Mouse (Mus musculus): ENCODE measurements around the gene Etaa1. TPM values are rescaled to one million over a fixed set of nuclear protein-coding genes. Genes with fewer than 3 reads are reported as not detected.
A peak's percentile ranks its signal among the peaks of the same experiment; 100 is the strongest.
"Not testable (repeated sequence)": the region's sequence is repeated elsewhere in the genome, so short reads cannot be mapped to it uniquely, and the experiment has no call there.

Etaa1 gene
- polyA plus RNA-seq (2016; fragmentation: Nextera tagmentation; extraction: Ambion mirVana), result 8.8 and 11.6 TPM in 2 replicates

DNA sequence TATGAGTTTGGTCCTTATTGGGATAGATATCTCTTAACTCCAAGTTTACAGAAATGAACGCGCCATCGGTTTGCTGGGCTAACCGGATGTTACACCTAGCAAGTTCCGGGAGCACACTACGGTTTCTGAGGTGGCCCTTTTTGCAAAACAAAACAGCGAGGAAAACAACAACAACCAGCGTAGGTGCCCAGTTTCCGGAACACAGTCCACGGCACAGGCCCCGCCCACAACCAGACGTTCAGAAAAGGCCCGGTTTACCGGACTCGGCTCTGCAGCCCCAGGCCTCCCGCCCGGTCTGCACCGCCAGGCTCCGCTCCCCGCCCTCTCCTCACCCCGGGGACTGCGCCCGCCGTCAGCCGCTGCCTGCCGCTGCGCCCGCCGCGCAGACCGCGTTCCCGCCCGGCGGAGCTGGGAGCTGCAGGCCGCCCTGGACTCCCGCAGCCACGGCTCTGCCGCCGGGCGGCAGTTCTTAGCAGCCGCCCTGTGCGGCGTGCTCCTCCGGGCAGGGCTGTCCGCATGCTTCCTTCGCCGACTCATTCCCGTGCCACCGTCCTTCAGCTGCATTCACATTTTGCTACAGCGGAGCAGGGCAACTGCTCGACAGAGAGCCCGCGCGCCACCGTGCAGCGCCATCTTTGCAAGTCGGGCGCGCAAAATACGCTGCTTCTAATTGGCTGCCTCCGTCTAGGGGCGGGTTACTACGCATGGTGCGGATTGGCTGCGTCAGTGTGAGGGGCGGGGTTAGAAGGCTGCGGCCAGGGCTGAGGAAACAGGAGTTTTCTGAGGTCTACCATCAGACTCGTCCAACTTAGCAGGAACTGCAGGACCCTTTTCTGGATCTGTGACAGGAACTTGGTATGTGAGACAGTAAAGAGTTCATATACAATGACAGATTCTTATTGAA lies at the start of gene Etaa1:
TSS of gene Etaa1 (minus strand) at position 645 of the 904 bp plus-strand sequence.
- Histone ChIP-seq H3K4me3 (peak within 1 kb of the TSS; percentile 99), H3K4me1 (no peaks in the 10 kb centered on the region), H3K36me3 (peaks cover 29% of the 10 kb centered on the region), H3K27me3 (ENCODE audit: insufficient read depth, poor library complexity, severe bottlenecking) (no peaks in the 10 kb centered on the region), H3K27ac (peak within 1 kb of the TSS; percentile 99), H3K9me3 (no peaks in the 10 kb centered on the region)
- DNase-seq (ENCODE audit: low spot score), result peak; percentile 97
- WGBS, result under 1% methylated on average over 69 of the region's 69 CpGs

DNA sequence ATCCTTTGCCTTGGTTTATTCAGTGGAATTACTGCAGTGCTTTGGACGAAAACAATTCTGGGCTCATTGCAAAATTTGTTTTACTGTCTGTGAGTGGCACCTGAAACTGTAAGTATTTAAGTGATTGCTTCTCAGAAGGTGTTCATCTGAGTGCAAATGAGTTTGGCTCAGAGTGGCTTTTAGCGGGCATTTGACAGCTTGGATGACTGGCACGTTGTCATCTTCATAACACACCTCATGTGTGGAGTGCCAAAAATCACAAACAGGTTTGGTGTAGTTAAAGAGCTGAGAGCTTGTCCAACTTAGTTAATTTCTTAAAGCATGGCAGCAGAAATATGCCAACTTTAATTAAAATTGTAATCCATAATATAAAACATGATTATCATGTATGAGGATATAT lies 40.5 kb upstream of the Etaa1 start:
- Histone ChIP-seq H3K9me3 (no peaks in the 10 kb centered on the region), H3K36me3 (no peaks in the 10 kb centered on the region), H3K4me1 (no peaks in the 10 kb centered on the region), H3K27ac (no peak overlapping the region), H3K4me3 (no peak overlapping the region), H3K27me3 (ENCODE audit: insufficient read depth, poor library complexity, severe bottlenecking) (no peaks in the 10 kb centered on the region)
- no peak for DNase-seq (ENCODE audit: low spot score)
- 81% methylated on average over 3 of the region's 3 CpGs for WGBS

DNA sequence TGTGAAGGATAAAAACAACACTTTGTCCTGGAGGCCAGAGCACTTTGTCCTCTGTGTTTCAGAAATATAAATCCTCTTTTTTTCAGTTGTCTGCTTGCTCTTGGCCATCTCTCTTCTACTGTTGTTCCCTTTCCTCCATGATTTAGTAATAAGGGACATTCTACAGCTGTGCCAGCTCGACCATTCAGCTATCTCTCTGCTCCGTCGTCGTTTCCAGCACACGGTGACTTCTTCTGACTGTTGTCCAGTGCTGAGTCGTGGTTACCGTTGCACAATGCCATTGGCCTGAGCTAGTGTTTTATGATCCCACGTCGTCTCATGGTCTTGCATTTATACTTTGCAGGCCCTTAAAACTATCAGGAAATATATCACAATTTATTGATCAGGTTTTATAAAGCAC lies 38.6 kb upstream of the Etaa1 start:
- Histone ChIP-seq H3K4me1 (no peaks in the 10 kb centered on the region), H3K27me3 (ENCODE audit: insufficient read depth, poor library complexity, severe bottlenecking) (no peaks in the 10 kb centered on the region), H3K9me3 (no peaks in the 10 kb centered on the region), H3K4me3 (no peak overlapping the region), H3K27ac (no peak overlapping the region), H3K36me3 (no peaks in the 10 kb centered on the region)
- DNase-seq (ENCODE audit: low spot score), result no peak
- WGBS, result 79% methylated on average over 9 of the region's 9 CpGs

DNA sequence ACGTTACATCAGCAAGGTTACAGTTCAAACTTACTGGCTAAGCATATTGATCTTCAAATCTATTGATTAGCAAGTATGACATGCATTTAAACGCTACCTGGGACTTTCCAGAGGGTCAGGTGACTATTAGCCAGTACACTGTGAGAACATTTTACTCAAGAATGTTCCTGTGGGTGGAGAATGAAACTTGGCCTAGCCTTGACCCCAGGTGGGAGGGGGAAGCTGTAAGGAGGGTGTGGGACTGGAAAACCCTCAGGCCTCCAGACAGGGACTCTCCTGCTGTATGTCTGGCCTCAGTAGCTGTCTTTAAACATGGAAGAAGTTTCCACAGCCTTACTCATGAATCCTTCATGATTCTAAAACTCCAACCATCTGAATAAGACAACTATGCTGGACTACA lies 29.7 kb upstream of the Etaa1 start:
- WGBS, result 85% methylated on average over 2 of the region's 2 CpGs
- 0 out of 2 replicates have a peak, but pooled peaks cover 3% of the 10 kb centered on the region for H3K4me1 ChIP-seq
- DNase-seq (ENCODE audit: low spot score), result no peak
- H3K27ac ChIP-seq, result no peak overlapping the region
- H3K4me3 ChIP-seq, result no peak overlapping the region
- no peaks in the 10 kb centered on the region for H3K9me3 ChIP-seq
- no peaks in the 10 kb centered on the region for H3K36me3 ChIP-seq
- no peaks in the 10 kb centered on the region for H3K27me3 ChIP-seq (ENCODE audit: insufficient read depth, poor library complexity, severe bottlenecking)

DNA sequence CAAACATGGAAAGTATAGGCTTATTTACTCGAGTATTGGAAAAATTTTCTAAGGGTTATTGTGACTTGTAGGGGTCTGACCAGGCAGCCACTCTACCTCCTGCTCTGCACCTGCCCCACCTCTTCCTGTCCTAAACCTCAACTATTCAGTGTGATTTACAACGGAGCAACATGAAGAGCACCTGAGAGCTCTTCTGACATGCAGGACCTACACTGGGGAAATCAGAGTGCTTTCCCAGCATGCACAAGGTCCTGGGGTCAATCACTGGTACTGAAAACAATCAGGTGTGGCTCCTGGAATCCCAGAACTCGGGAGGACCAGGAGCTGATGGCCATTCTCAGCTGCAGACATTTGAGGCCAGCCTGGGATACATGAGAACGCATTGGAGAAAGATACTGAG lies 27.6 kb upstream of the Etaa1 start:
- H3K36me3 ChIP-seq, result no peaks in the 10 kb centered on the region
- H3K27ac ChIP-seq, result no peak overlapping the region
- H3K4me1 ChIP-seq, result 0 out of 2 replicates have a peak, but pooled peaks cover 3% of the 10 kb centered on the region
- no peaks in the 10 kb centered on the region for H3K9me3 ChIP-seq
- 64% methylated on average over 4 of the region's 4 CpGs for WGBS
- DNase-seq (ENCODE audit: low spot score), result no peak
- H3K4me3 ChIP-seq, result no peak overlapping the region
- no peaks in the 10 kb centered on the region for H3K27me3 ChIP-seq (ENCODE audit: insufficient read depth, poor library complexity, severe bottlenecking)

DNA sequence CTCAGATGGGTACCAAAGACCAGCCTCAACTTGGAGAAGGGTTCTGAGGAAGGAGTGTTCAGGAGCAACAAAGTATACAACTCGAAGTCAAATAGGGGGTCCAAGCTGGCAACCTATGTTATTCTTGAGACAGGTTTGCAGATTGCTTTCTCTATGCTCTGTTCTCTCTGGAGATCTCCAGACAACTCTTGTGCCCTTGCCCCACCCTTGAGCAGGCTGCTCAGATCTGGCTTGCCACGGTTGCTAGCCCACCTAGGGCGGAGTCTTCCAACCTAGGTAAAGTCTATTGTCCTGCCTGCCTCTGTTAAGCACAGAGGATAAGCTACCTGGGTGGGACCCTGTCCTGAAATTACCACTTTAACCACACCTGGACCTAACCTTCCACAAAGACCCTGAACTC lies 21.9 kb upstream of the Etaa1 start:
- no peak overlapping the region for H3K4me3 ChIP-seq
- no peaks in the 10 kb centered on the region for H3K27me3 ChIP-seq (ENCODE audit: insufficient read depth, poor library complexity, severe bottlenecking)
- no peak for DNase-seq (ENCODE audit: low spot score)
- 77% methylated on average over 3 of the region's 3 CpGs for WGBS
- no peak overlapping the region for H3K27ac ChIP-seq
- no peaks in the 10 kb centered on the region for H3K4me1 ChIP-seq
- H3K36me3 ChIP-seq, result no peaks in the 10 kb centered on the region
- H3K9me3 ChIP-seq, result no peaks in the 10 kb centered on the region

DNA sequence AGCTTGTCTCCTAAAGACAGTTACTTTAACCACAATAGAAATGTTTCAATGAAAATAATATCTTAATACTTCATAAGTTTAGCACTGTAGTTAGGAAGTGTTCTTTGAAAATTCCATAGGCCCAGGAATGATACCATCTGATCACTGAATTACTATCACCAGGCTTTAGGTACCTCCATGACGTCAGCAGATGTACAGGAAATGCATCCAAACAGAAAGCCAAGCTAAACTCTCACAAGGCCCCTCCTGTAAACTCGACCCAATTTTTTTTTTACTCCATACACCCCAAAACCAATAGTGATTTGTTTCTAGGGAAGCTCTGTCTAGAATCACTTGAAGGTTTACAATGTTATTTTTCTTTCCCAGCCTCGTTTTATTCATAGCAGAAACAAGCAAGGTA lies 884 bp downstream of the Etaa1 start:
- no peak for DNase-seq (ENCODE audit: low spot score)

DNA sequence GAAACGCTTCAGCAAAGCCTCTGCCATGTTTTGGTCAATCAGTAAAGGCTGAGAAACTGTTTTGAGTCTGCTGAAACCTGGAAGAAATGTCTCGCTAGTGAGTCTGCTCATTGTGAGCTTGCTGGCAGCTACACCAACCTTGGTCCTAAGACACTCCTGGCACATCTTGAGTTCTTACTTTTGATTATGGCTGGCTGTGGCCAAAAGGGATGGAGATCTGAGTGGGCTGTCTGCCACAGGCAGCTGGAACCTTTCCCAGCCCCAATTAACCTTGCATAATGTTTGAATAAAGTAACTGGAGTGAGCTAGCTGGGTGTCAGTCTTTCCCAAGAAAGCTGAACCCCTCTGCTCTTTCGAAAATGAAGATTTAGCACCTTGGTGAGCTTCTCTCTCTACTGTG lies 2.3 kb downstream of the Etaa1 start:
- Histone ChIP-seq H3K4me3 (no peak overlapping the region), H3K27ac (no peak overlapping the region), H3K9me3 (no peaks in the 10 kb centered on the region), H3K36me3 (peaks cover 44% of the 10 kb centered on the region), H3K4me1 (no peaks in the 10 kb centered on the region), H3K27me3 (ENCODE audit: insufficient read depth, poor library complexity, severe bottlenecking) (no peaks in the 10 kb centered on the region)
- 93% methylated on average over 3 of the region's 3 CpGs for WGBS
- DNase-seq (ENCODE audit: low spot score), result no peak

More for the DNA sequence above, 884 bp downstream of the Etaa1 start:
- Histone ChIP-seq H3K27ac (peak overlapping the region; percentile 99), H3K27me3 (ENCODE audit: insufficient read depth, poor library complexity, severe bottlenecking) (no peaks in the 10 kb centered on the region), H3K9me3 (no peaks in the 10 kb centered on the region), H3K4me1 (no peaks in the 10 kb centered on the region), H3K36me3 (peaks cover 30% of the 10 kb centered on the region), H3K4me3 (peak overlapping the region; percentile 99)
- WGBS, result 2% methylated on average over 3 of the region's 3 CpGs

DNA sequence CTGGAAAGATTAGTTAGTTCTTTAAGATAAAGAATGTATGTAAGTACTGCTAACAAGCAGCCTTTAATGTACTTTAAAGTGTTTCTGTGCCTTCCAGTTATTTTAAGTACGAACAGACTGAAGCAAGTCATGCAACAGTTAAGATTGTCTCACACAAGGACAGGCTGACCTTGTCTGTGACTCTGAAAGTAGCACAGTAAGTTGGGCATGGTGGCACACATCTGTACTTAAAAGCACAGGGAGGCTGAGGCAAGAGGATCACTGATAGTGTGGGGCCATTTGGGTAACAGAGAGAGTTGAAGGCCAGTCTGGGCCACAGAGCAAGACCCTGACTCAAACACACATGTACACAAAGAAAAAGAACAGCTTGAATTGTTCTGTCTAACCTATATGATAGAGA lies 14.5 kb downstream of the Etaa1 start:
- WGBS, result 45% methylated on average over 1 of the region's 1 CpGs
- H3K36me3 ChIP-seq, result peaks cover 32% of the 10 kb centered on the region
- no peaks in the 10 kb centered on the region for H3K4me1 ChIP-seq
- DNase-seq (ENCODE audit: low spot score), result no peak
- no peak overlapping the region for H3K27ac ChIP-seq
- H3K4me3 ChIP-seq, result no peak overlapping the region
- H3K27me3 ChIP-seq (ENCODE audit: insufficient read depth, poor library complexity, severe bottlenecking), result no peaks in the 10 kb centered on the region
- H3K9me3 ChIP-seq, result no peaks in the 10 kb centered on the region

DNA sequence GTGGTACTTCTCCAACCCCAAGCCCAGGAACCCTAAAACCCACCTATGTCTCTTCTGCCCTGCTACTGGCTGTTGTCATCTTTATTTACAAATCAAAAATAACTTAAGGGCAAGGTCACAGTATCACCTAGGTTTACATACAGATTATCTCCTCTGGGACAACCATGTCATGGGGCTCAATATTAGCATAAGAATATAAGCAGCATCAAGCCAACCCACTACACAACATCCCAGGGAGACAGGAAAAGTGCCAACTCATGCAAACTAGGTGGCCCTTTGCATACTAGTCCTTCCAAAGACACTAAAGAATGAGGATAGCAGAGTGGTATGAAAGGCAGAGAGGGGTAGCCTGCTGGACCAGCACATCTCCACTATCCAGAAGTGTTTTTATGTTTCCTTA lies 15.7 kb downstream of the Etaa1 start:
- no peaks in the 10 kb centered on the region for H3K9me3 ChIP-seq
- H3K27me3 ChIP-seq (ENCODE audit: insufficient read depth, poor library complexity, severe bottlenecking), result no peaks in the 10 kb centered on the region
- no peak for DNase-seq (ENCODE audit: low spot score)
- no peaks in the 10 kb centered on the region for H3K4me1 ChIP-seq
- H3K36me3 ChIP-seq, result peaks cover 31% of the 10 kb centered on the region
- no peak overlapping the region for H3K4me3 ChIP-seq
- no peak overlapping the region for H3K27ac ChIP-seq

DNA sequence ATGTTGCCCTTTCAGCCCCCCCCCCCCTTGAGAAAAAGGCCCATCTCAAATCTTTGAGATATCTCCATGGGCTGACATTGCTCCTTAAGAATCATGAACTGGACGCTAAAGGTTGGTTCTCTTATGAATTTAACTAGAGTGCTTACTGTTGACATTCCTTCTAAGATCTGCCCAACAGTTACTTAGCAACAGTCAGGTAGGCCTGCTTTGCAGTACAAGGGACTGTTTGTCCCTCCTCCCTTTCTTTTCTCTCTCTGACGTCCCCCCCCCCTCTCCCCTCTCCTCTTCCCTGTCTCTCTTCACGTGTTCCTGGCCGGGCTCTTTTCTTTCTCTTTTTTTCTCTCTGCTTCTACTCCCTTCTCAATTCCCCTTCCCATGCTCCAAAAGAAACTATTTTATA lies 35.8 kb downstream of the Etaa1 start:
- no peaks in the 10 kb centered on the region for H3K36me3 ChIP-seq
- H3K4me1 ChIP-seq, result no peaks in the 10 kb centered on the region
- no peak overlapping the region for H3K4me3 ChIP-seq
- H3K27ac ChIP-seq, result no peak overlapping the region
- 77% methylated on average over 4 of the region's 4 CpGs for WGBS
- no peak for DNase-seq (ENCODE audit: low spot score)
- H3K27me3 ChIP-seq (ENCODE audit: insufficient read depth, poor library complexity, severe bottlenecking), result no peaks in the 10 kb centered on the region
- H3K9me3 ChIP-seq, result no peaks in the 10 kb centered on the region

DNA sequence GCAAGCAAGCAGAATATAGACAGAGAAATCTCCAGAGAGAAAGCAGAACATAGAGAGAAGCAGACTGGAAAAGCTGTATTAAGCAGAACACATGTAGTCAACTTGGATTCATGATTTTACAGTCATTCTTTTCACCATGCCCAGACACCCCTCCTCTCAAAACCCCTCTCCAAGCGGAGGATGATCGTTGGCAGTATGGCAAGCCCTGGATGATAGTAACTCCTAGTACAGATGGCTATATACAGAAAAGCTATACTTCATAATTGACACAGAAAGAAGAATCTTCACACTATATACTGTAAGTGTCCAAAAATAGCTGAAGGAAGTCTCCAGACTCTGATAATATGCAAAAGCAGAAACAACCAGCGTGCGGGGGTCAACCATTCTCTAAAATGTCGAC lies 36.6 kb downstream of the Etaa1 start:
- Histone ChIP-seq H3K9me3 (no peaks in the 10 kb centered on the region), H3K4me1 (no peaks in the 10 kb centered on the region), H3K27ac (no peak overlapping the region), H3K36me3 (no peaks in the 10 kb centered on the region), H3K27me3 (ENCODE audit: insufficient read depth, poor library complexity, severe bottlenecking) (no peaks in the 10 kb centered on the region), H3K4me3 (no peak overlapping the region)
- 82% methylated on average over 5 of the region's 5 CpGs for WGBS
- DNase-seq (ENCODE audit: low spot score), result no peak

DNA sequence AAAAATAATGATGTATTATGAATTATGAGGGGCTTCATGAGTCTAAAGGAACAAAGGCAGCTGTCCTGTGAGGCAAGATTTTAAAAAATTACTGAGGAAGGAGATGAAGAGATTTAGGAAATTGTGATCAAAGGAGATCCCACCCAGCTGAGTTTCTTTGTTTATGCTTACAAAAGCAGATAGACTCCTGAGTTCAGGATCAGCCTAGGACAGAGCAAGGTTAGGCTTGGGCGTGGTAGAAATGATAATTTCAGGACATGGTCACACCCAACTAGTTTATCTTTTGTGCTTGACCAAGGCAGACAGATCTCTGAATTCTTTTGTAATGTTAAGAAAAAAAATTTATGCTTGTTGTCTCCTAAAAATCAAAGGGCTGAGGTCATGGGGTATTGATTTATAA lies 37.2 kb downstream of the Etaa1 start:
- no peaks in the 10 kb centered on the region for H3K4me1 ChIP-seq
- no peaks in the 10 kb centered on the region for H3K27me3 ChIP-seq (ENCODE audit: insufficient read depth, poor library complexity, severe bottlenecking)
- 80% methylated on average over 1 of the region's 1 CpGs for WGBS
- no peaks in the 10 kb centered on the region for H3K36me3 ChIP-seq
- no peaks in the 10 kb centered on the region for H3K9me3 ChIP-seq
- no peak overlapping the region for H3K27ac ChIP-seq
- no peak for DNase-seq (ENCODE audit: low spot score)
- no peak overlapping the region for H3K4me3 ChIP-seq

DNA sequence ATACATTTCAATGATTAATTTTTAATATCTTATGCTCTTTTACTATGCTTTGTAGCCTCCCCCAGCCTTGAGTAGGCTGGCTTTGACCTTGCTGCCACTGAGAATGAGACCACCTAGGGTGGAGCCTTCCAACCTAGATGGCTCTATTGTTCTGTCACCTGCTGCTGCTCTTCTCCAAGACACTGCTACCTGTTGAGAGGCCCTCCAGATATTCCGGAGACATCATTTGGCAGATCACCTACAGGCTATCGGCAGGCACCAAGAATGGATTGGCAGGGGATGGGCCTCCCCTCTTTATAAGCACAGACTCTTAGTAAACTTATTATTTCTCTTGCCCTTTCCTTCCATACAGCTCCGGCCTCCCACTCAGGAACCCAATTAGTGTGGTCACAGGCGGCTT lies 52.7 kb downstream of the Etaa1 start:
- H3K4me1 ChIP-seq; H3K36me3 ChIP-seq; H3K27ac ChIP-seq; H3K9me3 ChIP-seq; DNase-seq (ENCODE audit: low spot score); H3K27me3 ChIP-seq (ENCODE audit: insufficient read depth, poor library complexity, severe bottlenecking); H3K4me3 ChIP-seq: not testable (repeated sequence)
- 80% methylated on average over 4 of the region's 4 CpGs for WGBS
